Mouse (Mus musculus): ENCODE data around the gene Hmg20b.

DNA sequence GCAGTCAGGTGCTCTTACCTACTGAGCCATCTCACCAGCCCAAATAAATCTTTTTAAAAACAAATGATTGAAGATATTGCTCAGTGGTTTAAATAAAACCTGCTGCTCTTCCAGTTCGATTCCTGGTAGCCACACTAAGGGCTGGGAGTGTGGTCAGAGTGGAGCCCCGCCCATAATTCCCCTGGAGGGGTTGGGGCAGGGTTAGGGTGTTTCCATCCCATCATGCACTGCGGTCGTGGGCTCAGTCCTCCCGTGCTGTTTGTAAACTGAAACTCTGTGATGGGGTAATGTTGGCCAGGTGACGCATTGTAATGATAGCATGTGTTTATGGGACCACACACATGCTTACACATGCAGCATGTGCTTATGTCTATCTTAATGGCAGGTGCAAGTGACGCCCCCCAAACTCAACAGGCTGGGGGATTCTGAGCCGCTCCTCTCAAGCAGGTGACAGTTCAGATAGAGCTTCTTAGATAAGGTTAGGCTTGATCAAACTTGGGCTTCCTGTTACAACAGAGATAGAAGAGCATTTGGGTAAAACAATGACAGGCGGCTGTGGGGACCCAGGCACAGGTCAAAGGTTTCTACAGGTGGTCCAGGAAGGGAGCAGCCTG is 1.5 kb upstream of the Hmg20b start:
- TF ChIP-seq MYOG (IDR thresholded peaks at IDR 0.05; ENCODE audit: control insufficient read depth in 1 of 3, insufficient read depth in 1 of 3, insufficient read length in 2 of 3, low read depth in 2 of 3) (peak in 1 of 3 experiments; percentile 19), POLR2A (IDR thresholded peaks at IDR 0.05; ENCODE audit: insufficient read length, low read depth) (no peak), SRF (IDR thresholded peaks at IDR 0.05; ENCODE audit: control insufficient read depth, insufficient read length, low read depth) (no peak), MYOD1 (IDR thresholded peaks at IDR 0.05; ENCODE audit: control insufficient read depth in 1 of 3, insufficient read length in 2 of 3, low read depth in 2 of 3) (peak in 2 of 3 experiments; percentile 30 to 54), MAX (IDR thresholded peaks at IDR 0.05; ENCODE audit: low read depth) (no peak)

Measured in myocyte (in vitro differentiated cells).